Mouse (Mus musculus): ENCODE results near the gene Gm17949.

Gm17949 gene

DNA sequence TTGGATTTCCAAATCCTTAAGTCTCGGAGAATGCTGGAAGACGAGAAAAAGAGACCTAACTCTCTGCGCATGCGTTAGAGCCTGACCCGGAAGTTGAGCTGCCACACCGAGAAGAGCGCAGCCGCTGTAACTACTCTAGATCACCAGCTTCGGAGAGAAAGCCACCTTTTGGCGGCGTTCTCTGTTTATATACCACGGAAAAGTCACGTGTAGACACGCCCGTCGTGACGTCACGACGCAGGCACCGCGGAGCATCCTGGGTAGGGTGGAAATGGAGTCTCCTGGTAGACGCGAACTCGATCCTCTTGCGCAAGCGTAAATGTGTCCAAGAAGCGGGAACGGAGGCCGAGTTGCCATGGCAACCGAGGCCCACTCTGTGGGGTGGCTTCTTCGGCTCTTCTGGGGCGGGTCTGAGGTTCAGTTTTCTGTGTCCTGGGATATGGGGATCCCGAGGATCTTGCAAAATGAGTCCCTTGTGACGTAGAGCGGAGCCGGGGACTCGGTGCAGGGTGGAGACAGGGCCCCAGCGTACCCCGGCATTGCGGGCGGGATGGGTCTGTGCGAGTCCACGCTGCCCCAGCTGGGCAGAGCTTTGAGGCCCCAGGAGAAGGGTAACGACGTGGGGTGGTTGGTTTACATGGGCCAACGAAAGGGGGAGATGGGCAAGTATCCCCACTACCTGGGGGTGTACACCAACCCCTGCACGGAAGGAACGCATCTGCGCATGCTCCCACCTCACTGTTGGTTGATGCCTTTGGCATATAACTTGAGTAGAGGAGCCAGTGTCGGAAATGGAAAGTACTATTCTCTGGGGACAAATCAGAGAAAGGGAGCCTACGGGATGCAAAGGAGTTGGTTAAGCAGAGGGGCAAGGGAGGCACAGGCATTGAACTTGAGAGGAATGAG lies at the start of gene Gm17949, which contains the start of gene Gtf2f1:
Gene Gm17949, plus strand, starts transcription at position 234 of the 906 bp plus-strand sequence.
Gene Gtf2f1, minus strand, starts transcription at position 53 of the 906 bp plus-strand sequence.
- DNase-seq: peak; percentile 95 to 97

DNA sequence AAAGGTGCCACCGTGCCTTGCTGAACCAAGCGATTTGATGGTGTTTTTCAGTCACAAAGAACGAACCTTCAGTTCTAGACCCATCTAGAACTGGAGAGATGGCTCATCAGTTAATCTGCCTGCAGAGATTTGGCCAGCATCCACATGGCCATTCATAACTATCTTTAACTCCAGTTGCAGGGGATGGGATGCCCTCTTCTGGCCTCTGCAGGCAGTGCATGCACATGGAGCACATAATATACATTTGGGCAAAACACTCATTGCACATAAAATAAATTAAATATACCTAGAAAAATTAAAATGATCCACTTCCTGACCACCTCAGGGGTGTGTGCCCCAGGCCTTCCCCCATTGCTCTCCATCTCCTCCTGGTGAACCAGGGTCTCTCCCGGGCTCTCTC lies 49.4 kb upstream of the Gm17949 start:
- no peak for DNase-seq

DNA sequence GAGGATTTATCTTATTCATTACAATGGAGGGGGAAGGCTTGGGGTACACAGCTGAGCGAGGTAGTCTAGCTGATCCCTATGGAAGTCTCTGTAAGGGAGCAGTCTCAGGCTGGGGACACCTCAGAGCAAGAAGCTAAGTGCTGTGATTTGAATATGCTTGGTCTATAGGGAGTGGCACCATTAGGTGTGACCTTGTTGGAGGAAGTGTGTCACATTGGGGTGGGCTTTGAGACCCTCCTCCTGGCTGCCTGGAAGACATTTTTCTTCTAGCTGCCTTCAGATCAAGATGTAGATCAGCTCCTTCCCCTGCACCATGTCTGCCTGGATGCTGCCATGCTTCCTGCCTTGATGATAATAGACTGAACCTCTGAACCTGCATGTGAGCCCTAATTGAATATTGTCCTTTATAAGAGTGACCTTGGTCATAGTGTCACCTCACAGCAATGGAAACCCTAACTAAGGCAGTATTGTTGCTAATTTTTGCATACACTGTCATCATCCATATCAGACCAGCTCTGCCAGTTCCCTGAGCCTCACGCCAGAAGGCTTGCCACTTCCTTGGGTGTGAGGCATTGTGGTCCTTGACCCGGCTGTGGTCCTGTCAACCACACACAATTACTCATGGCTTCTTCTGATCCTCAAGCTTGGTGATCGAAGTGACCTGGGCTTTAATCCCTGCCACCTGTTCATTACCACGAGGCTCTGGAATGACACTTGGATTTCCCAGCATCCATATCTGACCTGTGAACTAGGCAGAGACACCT lies 48.4 kb upstream of the Gm17949 start:
- no peak for DNase-seq

DNA sequence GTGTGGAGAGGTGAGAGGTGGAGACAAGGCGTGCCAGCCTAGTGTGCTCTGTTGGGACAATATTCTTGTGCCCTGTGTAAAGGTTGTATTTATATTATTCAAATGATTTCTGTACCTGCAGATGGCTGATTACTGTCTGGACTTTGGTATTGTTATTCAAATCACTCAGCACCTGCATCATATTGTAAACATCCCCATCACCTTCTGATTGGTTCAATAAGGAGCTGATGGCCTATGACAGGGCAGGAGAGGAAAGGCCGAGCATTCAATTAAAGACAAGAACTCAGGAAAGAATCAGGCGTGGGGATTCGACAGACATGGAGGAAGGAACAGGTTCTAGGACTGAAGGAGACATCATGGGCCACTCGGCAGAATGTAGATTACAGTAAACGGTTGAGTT lies 47.6 kb upstream of the Gm17949 start:
- no peak for DNase-seq

DNA sequence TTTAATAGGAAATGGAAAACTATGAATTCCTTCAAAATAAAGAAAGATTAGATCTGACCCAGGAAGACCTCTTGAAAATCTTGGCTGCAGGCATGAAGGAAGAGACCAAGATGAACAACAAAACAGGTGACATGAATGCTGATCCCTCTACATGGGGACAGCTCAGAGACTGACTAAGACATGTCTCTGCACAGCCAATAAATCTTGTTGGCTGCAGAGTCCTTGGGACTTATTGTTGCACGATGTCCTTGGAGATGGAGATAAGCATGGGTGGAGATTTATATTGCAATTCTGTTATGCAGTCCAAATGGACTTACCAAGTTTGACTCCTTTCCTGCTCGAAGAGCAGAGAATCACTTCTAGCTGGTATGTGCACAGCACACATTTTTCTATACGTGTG lies 41.9 kb upstream of the Gm17949 start:
- no peak for DNase-seq

DNA sequence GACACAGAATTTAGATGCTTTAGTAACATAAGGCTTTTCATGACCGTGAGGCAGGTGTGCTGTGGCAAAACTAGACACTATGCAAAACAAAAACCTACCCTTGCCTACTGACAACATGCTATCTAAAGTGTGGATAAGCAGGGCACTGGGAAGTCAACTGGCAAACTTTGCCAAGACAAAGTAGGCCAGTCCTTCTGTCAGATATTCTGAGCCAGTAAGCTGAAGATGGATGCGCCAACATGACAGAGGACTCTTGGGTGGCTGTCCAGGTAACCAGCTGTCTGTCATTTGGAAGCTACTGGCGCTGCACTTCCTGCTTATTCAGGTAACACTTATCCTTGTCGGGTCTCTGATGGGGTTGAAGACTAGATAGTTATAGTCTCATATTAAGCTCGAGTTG lies 41.2 kb upstream of the Gm17949 start:
- no peak for DNase-seq

DNA sequence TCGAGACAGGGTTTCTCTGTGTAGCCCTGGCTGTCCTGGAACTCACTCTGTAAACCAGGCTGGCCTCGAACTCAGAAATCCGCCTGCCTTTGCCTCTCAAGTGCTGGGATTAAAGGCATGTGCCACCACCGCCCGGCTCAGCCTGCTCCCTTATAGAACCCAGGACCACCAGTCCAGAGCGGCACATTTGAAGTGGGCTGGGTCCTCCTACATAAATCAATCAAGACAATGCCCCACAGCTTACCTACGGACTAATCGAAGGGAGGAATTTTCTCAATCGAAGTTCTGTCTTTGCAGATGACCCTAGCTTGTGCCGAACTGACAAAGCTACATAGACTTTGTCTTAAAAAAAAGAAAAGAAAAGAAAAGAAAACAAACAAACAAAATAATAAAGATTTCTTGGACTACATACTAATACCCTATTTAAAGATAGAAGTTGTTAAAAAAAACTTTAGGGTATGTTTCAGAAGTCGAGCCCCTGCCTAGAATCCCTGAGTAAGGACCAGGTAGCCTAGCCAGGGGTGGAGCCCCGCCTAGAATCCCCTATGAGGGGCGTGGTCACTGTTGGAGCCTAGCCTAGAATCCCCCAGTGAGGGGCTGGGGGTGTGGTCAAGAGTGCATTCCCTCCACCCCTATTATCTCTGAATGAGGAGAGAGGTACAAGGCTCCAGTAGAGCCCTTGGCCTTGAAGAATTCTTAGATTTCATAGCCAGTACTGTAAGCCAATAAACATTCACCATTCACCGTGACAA lies 37.1 kb upstream of the Gm17949 start:
- no peak for DNase-seq

DNA sequence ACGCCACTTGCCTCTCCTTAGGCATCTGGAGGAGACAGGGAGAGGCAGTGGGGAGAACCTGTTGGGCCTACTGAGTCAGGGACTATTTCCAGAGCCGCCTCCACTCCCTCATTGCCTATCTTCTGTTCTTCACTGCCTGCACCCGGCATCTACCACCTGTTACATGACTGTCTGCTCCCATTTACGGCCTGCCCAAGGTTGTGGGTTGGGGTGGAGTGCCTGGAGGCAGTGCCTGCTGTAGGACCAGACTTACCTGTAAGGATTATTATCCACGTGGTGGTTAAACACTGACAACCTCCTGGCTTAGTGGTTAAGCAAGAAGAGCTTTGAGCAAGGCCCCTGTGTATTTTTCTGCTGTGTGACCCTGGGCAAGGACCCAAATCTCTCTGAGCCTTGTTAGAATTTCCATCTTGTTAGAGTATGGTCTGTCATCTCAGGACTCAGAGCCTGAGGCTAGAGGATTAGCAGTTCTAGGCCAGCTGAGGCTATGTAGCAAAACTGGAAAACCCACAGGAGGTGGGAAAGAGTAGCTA lies 36.5 kb upstream of the Gm17949 start:
- no peak for DNase-seq

DNA sequence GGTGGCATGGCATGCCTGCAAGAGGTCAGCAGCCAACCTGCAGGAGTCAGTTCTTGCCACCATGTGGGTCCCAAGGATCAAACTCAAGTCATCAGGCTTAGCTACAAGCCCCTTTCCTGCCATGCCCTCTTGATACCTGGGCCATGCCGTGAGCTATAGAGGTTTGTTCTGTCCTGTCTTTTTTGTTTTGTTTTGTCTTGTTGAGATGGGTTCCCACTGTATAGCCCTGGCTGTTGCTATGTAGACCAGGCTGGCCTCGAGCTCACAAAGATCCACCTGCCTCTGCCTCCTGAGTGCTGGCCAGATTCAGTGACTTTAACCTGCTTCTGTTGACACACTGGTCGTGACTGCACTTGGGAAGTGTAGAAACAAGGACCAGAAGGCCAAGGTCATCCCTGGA lies 35.9 kb upstream of the Gm17949 start:
- peak in 1 of 2 experiments; percentile 14 for DNase-seq

DNA sequence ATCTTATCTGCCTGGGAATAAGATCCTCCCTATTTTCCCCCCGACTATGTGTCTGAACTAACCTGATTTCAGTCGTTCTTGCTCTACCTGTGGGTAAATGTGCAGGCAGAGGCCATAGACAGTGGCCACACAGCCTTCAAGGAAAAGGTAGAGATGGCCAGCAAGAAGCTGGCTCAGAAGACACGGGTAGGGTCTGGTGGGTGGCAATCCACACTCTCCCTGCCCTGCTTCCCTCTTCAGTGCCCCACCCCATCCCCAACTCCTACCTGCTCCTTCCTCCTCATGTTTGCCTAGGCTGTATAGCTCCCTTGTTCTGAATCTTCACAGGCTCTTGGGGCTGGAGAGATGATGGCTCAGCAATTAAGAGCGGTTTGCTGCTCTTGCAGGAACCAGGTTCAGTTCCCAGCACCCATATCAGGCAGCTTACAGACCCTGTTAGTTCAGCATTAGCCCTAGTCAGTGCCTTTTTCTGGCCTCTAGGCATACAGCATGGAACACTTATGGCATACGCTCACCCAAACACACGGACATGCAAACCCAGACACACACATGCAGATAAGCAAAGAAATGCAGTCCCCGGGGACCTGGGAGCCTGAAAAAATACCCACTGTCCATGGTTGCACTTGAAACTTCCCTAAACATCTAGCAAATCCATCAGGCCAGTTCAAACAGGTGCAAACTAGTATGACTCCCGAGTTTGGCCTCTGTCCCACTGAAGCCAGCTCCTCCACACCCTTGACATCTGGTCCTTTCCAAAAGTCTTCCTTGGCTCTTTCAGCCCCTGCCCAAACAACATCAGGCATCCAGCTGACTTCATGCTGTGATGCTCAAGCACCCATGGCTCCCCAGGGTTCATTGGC lies 34.5 kb upstream of the Gm17949 start:
- peak in 1 of 2 experiments; percentile 10 for DNase-seq

DNA sequence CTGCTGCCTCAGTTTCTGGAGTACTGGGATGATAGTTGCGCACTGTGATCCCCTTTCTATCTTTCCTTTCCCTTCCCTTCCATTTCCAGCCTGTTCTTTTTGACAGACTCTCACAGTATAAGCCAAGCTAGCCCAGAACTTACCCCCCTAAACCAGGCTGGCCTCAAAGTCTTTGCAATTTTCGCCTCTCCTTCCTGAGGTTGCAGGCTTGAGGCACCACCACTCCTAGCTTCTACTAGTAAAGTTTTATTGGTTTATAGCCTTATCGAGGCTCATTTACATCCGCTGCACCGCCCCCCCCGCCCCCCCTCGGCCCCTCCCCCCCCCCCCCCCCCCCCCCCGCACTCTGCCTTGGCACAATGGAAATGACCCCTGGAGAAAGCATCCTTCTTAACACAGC lies 31.7 kb upstream of the Gm17949 start:
- DNase-seq: peak in 1 of 2 experiments; percentile 13

DNA sequence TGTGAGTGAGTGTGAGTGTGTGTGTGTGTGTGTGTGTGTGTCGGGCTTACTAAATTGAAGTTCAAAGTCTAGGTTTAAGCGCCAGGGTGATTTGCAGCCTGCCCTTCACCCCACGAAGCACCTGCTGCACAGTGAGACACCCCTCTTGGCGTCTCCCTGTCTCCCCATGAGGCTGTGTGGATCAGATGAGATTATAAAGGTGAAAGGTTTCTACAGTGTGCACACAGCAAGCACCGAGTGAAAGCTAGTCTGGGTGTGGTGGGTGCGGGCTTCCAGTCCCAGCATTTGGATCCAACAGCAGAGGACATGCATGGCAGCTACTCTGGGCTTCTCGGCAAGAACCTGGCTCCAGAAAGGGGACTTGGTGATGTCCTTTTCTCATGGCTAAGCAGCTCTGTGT lies 30.2 kb upstream of the Gm17949 start:
- DNase-seq: peak in 1 of 2 experiments; percentile 22

DNA sequence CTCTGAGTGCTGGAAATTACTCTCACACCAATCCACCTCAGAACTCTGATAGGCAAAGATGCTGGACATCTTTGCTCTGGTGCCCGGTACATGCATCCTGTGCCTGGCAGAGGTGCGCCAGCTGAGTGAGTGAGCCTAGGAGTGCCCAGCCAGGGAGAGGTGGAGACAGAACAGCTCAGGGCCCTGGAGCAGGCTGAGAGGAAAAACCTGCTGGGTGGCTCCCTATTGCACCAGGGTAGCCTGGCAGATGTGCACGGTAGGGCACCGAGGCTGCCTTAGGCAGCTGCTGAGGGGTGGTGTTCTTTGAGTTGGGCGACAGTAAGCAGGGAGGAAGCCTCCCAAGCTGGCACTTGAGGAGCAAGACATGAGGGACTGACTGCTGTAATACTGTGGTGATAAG lies 29.3 kb upstream of the Gm17949 start, which contains the start of gene Acer1:
Gene Acer1, minus strand, starts transcription at position 114 of the 400 bp plus-strand sequence.
- DNase-seq: peak in 1 of 2 experiments; percentile 34

DNA sequence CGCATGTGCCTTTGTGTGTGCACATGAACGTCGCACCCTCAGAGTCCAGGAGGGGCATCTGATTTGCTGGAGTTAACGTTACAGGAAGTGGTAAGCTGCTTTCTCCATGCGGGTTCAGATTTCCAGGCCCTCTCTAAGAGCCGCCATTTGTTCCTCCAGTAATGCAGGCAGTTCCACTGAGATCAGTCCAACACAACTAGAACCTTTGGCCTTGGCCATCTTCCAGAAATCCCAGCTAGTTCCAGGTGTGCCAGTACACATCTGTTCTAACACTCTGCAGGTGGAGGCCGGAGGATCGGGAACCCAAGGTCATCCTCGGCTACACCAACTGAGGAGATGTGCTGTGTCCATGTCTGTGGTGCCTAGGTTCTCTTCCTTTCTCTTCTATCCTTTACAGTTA lies 26.4 kb upstream of the Gm17949 start:
- no peak for DNase-seq

DNA sequence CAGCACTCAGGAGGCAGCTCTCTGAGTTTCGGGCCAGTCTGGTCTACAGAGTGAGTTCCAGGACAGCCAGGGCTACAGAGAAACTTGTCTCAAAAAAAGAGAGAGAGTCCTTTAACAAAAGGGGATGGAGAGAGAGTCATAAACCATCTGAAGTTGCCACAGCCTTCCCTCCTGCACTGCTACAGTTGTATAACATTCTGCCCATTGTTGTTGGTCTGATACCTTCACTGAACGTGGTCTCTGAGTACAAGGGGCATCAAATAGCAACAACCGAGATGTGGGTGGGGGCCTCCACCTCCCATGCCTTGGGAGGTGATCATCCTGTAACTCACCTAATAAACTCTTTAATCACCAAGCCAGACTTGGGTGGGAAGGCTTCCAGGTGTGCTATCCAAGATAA lies 25.6 kb upstream of the Gm17949 start:
- DNase-seq: peak in 1 of 2 experiments; percentile 12

DNA sequence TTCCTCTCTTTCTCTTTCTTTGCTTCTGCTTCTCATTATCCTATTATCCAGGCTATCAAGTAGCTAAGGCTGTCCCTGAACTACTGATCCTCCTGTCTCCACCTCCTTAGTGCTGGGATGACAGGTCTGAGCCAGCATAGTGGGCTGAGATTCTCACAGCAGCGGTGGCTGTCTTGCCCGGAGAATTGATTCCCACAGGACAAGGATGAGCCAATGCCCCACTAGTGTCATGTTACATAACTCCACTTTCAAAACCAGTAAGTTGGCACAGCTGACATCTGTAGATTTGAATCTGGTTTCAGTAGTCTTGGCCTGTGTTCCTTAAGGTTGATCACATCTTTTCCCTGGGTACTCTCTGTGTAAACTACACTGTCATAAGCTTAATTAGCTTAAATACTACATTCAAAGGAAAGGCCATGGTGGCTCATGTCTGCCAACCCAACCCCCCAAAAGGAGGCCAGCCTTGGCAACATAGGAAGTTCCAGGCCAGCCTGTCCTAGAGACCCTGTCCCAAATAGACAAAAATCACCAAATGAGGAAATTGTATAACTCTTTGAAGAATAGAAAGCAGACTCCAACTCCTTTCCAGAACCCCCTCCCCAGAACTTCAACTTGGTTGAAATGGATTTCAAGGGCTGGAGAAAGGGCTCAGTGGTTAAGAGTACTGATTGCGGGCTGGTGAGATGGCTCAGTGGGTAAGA lies 25.0 kb upstream of the Gm17949 start:
- peak in 1 of 2 experiments; percentile 8 for DNase-seq

DNA sequence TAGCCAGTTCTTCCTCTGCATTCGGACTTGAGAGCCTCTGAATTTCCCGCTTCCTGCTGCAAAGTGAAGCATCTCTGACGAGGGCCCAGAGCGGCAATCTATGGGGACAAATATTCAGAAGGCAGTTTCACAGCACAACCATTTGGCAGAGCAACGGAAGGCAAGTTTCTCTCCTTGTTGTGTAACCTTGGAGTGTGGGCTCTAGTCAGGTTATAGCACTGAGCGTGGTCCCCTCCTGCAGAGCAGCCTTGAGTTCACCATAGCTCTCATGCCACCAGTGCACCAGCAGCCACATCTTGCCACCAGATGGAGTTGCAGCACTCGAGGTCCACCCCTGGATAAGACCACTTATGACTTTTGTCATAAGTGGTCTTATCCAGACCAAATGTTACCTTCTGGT lies 22.8 kb upstream of the Gm17949 start:
- peak in 1 of 2 experiments; percentile 13 for DNase-seq

DNA sequence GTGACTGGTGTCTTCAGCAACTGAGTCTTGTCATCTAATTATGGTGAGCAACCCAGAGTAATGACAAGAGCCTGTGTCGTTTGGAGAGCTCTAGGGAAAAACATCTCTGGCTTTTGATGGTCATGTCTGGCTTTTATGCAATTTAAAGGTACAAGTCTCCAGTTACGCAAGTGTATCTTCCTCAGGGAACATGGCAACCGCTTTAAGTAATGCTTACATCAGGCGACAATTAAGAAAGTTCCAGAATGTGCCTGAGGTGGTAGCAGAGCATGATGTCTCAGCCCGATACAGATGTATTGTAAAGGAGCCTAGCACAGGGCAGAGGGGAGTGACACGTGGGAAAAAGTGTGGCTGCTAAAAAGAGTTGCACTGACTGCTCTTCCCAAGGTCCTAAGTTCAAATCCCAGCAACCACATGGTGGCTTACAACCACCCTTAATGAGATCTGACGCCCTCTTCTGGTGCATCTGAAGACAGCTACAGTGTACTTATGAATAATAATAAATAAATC lies 22.3 kb upstream of the Gm17949 start:
- DNase-seq: peak in 1 of 2 experiments; percentile 25

DNA sequence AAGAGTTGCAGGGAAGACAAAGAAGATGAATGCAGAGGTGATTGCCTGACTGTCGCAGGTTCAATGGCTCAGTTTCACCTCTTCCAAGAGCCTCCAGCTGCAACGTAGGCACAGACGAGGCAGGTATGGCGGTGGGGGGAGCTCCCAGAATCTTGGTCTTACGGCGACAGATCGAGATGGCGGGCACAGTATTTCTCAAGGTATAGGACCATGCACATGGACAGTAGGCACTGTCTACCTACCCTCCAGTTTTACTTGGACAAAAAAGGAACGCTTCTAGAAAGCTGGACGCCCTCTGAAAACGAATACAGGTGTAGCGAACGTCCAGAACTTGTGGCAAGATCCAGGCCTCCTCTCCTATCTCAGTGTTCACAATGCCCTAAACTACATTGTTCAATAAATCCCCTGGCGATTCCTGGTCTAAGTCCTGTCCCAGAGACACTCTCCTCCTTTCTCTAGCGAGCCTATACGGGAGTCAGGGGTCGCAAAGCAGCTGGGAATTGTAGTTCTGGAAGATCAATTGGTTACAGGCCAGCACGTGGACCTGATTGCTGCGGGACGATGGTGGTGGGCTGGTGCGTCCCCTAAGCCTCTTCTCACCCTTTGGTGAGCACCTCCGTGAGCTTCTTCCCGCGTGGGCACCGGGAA lies 21.7 kb upstream of the Gm17949 start:
- peak; percentile 81 to 89 for DNase-seq

DNA sequence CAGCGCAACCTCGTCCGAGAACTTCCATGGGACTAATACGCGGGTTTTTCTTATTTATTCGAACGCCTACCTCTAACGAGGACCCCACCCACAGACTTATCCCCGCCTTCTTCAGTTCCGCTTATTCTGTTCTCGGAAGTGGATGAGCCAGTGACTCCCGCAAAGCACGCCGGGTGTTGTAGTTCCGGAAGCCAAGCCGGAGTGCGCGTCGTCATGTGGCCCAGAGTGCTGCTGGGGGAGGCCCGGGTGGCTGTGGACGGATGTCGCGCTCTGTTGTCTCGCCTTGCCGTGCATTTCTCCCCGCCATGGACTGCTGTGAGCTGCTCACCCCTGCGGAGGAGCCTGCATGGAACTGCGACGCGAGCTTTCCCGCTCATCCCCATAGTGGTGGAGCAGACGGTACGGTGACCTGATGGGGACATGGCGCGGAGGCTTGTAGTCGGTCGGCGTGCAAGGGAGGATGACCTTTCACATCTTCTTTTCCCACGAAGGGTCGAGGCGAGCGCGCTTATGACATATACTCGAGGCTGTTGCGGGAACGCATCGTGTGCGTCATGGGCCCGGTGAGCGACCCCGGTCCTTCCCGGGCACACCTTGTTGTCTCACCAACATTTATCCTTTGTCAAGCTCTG lies 21.0 kb upstream of the Gm17949 start, which contains the start of gene Clpp:
Gene Clpp, plus strand, starts transcription at position 191 of the 632 bp plus-strand sequence.
- peak; percentile 97 to 98 for DNase-seq
